Mouse (Mus musculus): ENCODE measurements around the gene Slc4a3.

GRCm38 (mm10) chr1:75581936-75582624 is 36.0 kb downstream of the Slc4a3 start:
- TF ChIP-seq CTCF (IDR thresholded peaks at IDR 0.05; ENCODE audit: borderline replicate concordance, insufficient read depth, low read length) (no peak), POLR2A (IDR thresholded peaks at IDR 0.05; ENCODE audit: low read depth, low read length) (no peak)

Measured in embryonic fibroblast, embryonic 13.5 days (primary cell).